Mouse (Mus musculus): ENCODE measurements around the gene Plin4.

Gene Plin4

DNA sequence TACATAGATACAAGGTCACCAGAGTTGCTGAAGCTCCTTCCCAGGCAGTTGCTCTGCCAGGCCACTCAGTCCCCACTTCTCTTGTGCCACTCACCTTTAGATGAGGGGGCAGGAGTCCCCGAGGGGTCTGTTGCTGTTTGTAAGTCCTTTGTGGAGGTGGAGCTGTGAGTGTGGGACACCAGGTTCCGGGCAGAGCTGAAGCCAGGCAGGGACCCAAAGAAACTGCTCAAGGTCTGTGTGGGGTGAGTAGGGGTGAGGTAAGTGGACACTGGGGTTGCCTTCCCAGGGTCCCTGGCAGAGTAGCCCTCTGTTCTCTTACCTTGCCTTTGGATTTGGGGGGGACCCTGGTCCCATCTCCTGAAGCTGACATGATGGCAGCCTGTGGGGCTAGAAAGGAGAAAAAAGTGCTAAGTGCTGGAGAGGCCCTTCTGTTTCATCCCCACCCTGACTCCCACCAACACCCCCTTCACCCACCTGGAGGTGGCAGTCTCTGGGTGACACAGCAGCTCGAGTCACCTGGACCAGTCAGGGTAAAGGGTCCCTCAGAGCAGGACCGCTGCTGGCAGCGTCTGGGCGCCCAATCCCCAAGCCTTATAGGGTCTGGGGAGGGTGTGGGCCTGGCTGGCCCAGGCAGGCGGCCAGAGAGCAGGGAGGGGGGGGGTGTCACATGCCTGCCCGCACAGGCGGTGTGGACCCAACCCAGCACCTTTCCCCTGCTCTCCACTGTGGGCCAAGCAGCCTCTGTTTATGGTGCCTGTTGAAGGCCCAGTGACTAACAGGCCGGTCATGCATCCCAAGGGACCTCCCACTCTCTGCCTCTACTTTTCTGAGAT lies at the start of gene Plin4:
TSS of gene Plin4 (minus strand) at position 585 of the 833 bp plus-strand sequence.
- no peak for DNase-seq (ENCODE audit: low spot score)

DNA sequence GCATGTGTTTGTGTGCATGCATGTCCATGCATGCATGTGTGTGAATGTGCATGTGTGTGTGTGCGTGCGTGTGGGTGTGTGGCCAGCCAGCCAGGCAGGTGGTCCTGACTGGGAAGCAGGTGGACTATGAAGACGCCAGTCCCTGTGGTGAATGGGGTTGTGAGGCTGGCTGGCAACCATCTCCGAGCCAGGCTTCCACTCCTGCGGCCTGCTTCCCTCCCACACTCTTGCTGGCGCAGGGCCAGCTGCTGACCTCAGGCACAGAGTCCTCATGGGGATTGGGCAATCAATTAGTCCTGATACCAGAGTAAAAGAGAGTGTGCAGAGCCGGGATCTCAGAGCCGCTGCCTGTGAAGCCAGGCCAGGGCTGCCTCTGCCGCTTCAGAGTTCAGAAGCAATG lies 44.0 kb upstream of the Plin4 start:
- DNase-seq (ENCODE audit: low spot score) = peak; percentile 75

DNA sequence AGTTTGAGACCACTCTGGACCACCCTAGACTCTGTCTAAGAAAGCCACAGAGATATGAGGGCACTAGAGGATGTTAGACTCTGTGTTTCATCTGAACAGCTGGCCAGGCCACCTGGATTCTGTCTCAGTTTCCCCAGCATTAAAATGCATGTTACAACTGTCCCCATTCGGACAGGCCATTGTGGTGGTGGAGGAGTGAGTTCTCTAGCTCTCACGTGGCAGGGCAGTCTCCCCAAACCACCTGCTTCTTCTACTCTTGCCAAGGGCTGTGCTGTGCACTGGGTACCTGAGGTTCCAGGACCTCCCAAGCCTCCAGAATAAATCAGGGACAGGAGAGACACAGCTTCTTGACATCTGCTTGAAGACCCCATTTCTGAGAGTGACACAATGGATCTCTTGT lies 40.3 kb upstream of the Plin4 start:
- DNase-seq (ENCODE audit: low spot score) = no peak

DNA sequence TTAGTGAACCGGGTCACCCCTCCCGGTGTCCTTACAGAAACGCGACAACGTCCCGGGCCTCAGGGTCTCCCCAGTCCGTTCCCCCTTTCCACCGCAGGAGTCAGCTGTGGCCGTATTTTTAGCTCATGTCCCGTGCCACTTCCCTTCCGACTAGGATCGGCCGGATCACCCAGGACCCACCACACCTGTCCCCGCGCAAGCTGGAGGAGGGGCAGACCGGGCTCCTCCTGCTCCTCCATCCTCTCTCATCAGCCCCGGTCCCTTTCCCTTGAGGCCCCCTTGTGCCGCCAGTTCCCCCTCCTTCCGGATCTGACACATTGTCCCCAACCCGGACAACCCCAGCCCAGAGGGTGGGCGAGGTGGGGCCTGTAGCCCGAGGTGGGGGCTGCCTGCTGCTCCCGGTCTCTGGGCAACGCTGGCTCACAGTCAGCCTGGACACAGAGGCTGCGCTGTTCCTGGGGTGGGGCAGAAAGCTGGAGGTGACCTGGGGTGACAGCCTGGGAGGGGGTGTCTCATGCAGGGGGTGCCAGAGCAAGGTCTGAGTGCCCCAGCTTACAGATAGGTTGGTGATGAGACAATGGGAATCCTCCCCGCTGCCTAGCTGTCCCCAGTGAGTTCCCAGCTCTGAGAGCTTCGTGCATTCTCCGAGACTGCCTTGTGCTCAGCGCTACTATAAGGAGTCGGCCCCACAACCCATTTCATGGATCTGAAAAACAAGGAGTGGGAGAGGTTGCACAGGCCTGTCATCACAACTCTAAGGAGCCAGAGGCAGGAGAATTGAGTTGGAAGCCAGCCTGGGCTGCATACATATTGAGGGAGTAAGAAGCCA lies 39.4 kb upstream of the Plin4 start:
- no peak for DNase-seq (ENCODE audit: low spot score)

DNA sequence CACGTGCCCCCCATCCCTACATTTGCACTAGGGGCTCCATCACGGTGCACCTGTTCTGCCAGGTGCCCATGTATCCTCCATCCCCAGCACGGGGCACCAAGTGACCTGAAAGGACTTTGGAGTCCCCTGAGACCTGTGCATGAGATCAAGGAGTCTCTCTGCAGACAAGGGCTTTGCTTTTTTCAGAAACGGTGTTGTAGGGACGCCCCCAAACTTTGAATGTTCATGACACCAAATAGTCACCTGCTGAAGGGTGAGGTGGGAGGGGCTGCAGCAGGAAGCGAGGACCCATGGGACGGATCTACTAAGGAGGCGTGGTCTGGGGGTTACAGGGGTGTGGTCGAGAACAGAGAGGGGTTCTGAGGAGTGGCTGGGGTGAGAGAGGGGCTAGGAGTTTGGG lies 38.7 kb upstream of the Plin4 start:
- DNase-seq (ENCODE audit: low spot score) = no peak

DNA sequence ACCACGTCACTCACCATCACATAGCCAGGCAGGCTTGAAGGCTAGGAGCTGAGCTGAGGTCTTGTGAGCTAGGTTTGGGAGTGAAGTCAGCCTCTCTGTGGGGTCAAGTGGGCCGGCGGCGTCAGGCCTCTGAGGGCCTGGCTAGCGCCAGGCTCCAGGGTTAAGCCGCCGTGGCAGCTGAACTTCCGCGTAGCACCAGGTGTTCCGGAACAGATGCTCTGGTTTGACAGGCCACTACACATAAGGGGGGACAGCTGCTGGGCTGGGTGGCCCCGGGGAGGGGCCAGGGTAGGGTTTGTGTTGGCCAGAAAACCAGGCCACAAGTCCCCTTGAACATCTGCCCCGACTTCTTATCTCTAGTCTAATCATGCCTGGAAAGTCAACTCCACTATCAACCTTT lies 37.8 kb upstream of the Plin4 start:
- no peak for DNase-seq (ENCODE audit: low spot score)

DNA sequence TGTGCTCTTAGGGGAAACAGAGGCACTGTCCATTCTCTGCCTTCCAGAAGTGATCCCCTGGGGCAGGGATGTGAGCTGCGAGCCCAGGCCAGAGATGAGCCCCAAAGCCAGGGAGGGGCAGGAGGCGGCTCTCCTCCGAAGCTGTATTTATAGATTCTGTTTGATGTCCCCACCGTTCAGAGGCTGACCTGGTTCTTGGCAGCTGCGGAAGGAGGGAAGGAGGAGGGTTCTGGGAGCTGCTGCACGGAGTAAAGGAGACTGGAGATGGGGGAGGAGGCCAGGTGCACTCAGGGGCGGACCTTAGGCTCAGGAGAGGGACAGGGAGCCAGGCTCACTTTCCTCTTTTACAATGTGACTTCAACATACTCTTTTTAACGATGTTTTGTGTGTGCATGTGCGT lies 36.5 kb upstream of the Plin4 start:
- DNase-seq (ENCODE audit: low spot score) = no peak

DNA sequence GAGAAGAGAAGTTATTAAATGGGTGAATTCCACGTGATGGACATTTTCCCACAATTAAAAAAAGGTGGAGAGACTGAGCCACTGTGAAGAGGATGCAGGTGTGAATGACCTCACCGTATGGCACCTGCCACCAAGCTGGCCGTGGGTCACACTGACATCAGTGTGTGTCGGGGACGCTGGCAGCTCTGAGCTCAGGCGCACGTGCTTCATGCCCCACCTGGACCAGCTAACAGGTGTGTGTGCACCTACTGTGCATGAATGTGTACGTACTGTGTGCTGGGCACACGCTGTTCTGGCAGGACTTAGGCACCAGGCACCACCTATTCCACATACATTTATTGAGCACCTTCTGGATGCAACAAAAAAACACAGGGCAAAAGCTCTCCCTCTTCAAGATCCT lies 34.9 kb upstream of the Plin4 start:
- no peak for DNase-seq (ENCODE audit: low spot score)

DNA sequence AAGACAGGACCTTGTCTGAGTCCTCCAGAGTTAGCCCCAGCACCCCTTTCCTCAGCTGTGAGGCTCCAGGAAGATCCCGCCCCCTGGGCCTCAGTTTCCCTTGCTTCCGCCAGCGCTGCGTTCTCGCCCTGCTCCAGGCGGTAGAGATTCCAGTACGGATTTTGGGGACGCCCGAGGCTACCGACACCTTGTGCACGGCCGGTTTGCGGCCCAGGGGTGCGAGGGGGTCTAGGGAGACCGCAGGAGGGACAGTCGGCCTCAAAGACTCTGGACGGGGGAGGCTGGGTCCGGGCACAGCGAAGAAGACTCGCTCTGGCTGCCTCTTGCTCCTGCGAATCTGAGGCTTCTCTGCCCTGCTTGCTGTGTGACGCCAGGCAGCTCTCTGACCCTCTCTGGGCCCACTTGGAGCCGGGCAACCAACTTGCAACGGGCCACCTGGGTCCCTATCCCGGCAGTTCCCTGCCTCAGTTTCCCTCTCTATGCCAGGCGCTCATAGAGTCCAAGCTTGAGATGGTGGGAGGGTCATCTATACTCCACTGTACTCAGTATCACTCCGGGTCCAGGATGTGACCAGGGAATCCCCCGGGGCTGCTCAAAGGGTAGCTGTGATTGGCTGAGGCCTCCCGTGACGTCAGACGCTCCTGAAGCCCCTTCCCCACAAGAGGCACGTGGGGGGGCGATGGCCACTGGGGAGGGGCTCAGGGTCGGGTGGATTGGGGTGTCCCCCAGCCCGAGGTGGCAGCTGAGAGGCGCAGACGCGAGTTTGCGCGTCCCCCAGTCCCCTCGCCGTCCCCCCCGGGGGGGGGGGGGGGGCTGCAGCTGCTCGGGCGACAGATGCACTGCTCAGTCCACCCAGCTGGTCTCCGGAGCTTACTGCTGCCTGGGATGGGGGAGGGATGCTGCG lies 32.4 kb upstream of the Plin4 start:
- no peak for DNase-seq (ENCODE audit: low spot score)

DNA sequence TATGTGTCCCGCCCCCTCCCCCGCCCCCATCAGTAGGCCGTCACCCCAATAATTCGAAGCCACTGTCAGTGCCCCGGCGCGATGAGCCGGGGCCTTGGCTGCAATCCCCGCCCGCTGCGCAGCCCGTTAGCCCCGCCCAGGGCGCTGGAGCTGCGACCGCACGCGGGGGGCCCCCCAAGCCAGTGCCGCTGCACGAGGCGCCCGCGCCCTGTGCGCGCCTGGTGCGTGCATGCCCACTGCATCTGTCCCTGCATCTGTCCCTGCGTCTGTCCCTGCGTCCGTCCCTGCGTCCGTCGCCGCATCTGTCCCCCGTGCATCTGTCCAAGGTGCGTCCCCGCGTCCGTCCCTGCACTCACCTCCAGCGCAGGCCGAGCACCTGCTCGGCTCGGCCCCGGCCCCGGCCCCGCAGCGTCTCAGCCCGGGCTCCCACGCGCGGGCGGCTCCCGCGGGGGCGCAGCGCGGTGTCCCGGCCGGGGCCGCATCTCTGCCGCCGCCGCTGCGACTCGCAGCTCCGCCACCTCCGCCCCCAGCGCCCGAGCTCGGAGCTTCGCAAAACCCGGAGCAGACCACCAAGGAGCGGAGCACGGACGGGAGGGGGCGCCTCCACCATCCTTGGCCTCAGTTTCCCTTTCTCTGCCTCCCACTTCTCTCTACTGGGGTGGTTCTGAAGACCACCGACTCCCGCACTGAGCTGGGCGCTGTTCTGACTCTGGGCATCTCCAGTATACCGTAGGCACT lies 30.4 kb upstream of the Plin4 start, which contains the start of gene Sema6b:
TSS of gene Sema6b (minus strand) at position 486 of the 738 bp plus-strand sequence.
- DNase-seq (ENCODE audit: low spot score) = no peak

DNA sequence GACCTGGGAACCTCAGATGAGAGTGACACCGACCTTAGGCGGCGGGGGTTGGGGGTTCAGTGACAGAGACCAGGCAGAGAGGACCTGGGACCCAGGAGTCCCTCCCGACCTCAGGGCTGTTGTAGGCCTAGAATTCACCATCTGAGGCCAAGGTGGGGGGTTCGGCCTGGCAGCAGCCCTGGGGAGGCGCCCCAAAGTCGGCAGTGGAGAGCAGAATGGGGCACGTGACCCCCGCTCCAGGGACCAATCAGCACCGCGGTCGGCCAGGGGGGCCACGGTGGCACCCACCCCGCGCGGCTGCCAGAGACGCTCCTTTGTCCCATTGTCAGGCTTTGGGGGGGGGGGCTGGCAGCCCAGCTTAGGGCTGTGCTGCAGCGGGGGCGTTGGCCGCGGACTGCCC lies 29.8 kb upstream of the Plin4 start:
- DNase-seq (ENCODE audit: low spot score) = no peak

DNA sequence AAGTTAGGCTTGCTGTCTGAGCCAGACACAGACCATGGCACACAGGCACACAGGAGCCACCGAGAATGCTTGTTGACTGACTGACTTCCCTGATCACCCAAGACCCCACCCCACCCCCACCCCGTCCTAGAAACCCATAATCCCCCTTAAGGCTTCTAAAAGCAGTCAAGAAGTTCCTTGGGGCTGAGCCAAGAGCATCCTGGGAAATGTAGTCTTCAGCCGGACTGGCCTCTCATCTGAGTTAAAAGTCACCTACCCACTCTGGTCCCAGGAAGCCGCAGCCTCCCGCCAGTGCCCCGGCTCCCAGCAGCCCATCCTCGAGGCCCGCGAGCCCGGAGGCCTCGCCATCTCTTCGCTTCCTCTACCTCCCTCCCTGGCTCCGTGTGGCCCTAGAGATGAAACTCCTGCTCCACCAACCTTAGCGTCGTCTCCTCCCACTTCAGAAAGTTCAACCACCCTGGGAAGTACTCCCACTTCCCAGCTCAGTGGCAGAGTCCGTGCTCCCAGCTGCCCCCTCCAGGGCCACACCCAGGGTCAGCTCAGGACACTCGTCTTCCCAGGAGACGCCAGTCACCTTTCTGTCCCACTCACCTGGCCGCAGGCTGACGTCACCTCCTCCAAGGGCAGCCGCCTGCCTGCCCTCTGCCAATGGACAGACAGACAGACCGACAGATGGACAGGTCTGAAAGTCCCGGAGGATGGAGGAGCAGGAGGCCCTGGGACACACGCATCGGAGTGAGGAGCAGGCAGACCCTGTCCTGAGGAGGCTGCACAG lies 28.4 kb upstream of the Plin4 start:
- DNase-seq (ENCODE audit: low spot score) = no peak

DNA sequence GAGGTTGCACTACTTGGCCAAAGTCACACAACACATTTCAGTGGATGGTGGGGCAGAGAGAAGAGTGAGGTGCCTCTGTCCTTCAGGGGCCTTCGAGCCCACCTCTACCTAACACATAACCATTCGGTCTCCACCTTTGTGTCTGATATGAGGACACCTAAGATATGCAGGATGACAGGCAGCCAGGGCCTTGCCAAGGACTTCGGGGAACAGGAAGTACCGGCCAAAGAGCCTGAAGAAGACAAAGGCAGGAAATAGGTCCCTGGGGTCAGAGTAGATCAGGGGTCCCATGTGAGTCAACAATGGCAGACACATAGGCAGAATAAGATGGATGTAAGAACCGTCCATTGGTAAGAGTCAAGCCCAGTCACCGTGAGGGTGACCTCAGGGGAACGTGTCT lies 27.0 kb upstream of the Plin4 start:
- DNase-seq (ENCODE audit: low spot score) = no peak

DNA sequence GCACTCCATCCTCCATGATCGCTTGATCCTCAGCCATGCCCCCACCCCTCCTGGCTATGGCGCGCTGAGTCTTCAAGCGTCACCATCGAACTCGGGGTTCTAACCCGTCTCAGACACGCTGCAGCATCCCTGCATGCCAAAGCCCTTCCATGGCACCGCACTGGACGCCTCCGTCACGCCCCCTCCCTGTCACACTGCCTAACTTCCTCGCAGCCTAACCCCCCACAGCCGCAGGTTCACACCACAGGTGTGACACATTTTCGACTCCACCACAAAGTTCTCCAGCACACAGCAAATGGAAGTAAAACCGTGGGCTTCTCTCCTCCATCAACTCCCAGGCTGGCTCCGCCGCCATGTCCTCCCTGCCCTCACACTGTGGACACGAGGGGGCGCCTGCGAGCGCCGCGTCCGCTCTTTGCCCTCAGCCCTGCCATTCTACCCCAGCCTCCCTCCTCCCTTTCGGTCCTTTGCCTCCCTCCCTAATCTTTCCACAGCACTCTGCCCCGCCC lies 24.9 kb upstream of the Plin4 start:
- DNase-seq (ENCODE audit: low spot score) = peak; percentile 59

DNA sequence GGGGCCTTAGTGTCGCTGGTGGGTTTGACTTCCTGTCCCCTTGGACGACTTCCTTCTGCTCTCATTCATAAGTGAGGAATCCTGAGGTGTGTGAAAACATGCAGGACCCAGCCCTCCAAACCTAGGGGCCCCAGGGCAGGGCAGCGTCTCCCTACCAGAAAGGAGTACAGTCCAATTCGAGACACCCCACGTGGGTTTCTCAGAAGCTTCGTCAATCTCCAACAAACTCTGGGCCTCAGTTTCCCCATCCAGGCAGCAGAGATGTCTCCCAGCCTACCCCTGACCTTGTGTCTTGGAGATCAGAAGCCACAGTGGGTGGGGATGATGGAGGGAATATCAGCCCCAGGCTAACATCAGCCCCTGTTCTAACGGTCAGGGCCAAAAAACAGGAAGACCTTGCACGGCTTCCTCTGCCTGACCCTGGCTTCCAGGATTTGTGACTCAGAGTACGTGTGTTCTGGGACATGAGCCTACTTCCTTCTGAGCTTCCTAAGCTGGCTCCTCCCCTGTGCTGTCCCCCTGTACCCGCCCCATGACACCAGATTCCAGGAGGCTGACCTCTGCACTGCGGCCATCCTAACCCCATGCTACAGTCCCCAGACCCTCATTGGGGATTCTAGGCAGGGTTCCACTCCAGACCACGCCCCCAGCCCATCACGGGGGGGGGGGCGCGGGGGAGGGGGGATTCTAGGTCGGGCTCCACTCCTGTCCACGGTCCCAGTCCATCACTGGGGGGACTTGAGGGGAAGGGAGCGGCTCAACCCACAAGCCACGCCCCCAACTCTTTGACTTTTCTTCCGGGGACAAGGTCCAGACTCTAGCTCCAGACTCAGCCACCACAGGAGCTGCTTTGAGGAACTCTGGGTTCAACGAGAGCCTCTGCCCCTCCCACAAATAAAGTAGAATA lies 24.1 kb upstream of the Plin4 start:
- no peak for DNase-seq (ENCODE audit: low spot score)

DNA sequence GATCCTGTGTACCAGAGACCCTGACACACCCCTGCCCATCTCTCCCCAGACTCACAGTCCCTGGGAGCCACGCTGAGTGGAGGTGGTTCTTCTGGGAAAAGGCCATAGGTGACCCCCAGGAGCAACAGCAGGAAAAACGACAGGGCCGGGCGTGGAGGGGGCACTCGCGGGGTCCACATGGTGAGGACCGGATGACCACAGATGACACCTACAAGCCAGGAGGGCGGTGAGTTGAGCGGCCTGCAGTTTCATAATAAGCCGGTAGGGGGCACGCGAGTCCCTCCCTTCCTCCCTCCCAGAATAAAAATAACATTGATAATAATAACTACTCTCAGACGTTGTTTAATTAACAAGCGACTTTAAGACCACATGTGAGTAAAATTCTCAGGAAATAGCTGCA lies 23.1 kb upstream of the Plin4 start:
- DNase-seq (ENCODE audit: low spot score) = peak; percentile 55

DNA sequence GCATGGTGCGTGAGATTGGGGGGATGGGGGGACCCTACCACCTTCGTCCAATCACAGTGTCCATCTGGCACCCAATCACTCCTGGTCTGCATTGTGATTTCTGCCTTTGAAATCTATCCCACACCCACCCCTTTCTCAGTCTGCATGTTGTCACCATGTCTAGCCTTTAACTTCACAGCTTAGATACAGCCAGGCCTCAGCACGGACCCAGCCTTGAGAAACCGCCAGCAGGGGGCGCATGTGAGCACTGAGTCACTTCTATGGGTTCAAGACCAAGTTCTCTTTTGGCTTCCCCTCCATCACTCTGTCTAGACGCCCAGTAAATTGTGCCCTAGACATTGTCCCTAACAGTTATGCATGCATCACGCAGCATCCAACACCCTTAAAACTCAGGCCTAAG lies 22.2 kb upstream of the Plin4 start:
- peak; percentile 67 for DNase-seq (ENCODE audit: low spot score)

DNA sequence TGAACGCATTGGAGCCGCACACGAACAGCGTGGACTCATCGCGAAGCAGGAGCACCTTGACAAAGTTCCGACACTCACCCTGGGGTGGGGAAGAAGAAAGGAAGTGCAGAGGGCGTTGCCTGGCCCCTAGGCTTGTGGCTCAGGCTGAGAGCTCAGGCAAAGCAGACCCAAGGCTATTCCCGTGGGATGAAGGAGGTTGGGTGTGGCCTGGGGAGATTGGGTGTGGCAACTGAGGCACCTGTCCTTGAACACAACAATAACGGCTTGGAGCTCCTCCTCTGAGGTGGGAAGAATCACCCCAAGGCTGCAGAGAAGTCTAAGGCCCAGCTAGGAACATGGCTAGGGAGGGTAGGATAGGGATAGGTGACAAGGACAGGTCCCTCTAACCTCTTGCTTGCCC lies 21.5 kb upstream of the Plin4 start:
- DNase-seq (ENCODE audit: low spot score) = no peak

DNA sequence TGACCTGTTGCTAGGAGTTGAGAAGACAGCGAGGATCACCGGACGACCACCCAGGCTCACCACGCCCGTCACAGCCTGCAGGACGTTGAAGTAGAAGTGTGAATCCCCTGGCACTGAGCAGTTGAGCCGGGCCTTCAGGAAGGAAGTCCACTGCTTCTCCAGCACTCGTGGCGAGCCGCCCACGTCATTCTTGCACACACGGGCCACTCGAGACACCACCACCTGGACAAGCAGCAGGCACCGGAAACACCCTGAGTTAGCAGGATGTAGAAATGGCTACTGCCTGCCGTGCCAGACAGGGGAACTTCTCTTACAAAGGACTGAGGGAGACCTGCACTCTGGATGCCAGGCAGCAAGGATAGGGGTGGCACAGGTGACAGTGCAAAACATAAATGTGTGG lies 18.6 kb upstream of the Plin4 start:
- no peak for DNase-seq (ENCODE audit: low spot score)
